In genomic region chr2:18609075-18609867, GRCm38 (mm10) we compare ENCODE assay signal across 8 mouse cellular contexts.
DNase-seq lines count a peak whose midpoint lies in the region; ATAC-seq and TF ChIP-seq lines count a peak whose summit lies in the region.

No protein-coding gene starts in this region.

- TF ChIP-seq CTCF in lung, postnatal 0 days (IDR thresholded peaks at IDR 0.05): no peak
- TF ChIP-seq CTCF in spleen, adult 2 months (IDR thresholded peaks at IDR 0.05; ENCODE audit: extremely low read depth, insufficient read depth, insufficient read length, insufficient replicate concordance): no peak

- peak; percentile 14; the same call in 1 of the 2 replicates for ATAC-seq in granulocyte monocyte progenitor cell, adult 5-6 weeks (replicated peaks; ENCODE audit: poor library complexity, severe bottlenecking)
- ATAC-seq in intestine, embryonic 14.5 days (replicated peaks; ENCODE audit: low FRiP score, low TSS enrichment, low read depth): peak; percentile 52
- ATAC-seq in lung, postnatal 0 days: 0 out of 2 replicates have a peak, but pooled peaks have one; percentile 8

- peaks cover 20% of the 10 kb centered on the region for H3K4me1 ChIP-seq in intestine, embryonic 14.5 days (replicated peaks; ENCODE audit: control insufficient read depth, insufficient read depth, low read length)
- peaks cover 15% of the 10 kb centered on the region; the same call in 1 of the 2 replicates for H3K4me1 ChIP-seq in lung, postnatal 0 days (ENCODE audit: insufficient read depth, low read depth, low read length)
- peaks cover 3% of the 10 kb centered on the region for H3K4me1 ChIP-seq in spleen, adult 2 months (ENCODE audit: control insufficient read depth, insufficient read depth, insufficient read length)

- no peaks in the 10 kb centered on the region for H3K9me3 ChIP-seq in intestine, embryonic 14.5 days (ENCODE audit: control insufficient read depth, low read length)
- H3K9me3 ChIP-seq in lung, postnatal 0 days (ENCODE audit: low read length): no peaks in the 10 kb centered on the region

- H3K4me2 ChIP-seq in intestine, embryonic 14.5 days (ENCODE audit: low read length): peak overlapping the region; percentile 79
- H3K4me2 ChIP-seq in lung, postnatal 0 days (replicated peaks; ENCODE audit: low read depth, low read length): peak overlapping the region; percentile 89

- H3K9ac ChIP-seq in intestine, embryonic 14.5 days (ENCODE audit: low read length): peak overlapping the region; percentile 18; the same call in 1 of the 2 replicates
- 0 out of 2 replicates have a peak overlapping the region, but pooled peaks have one; percentile 29 for H3K9ac ChIP-seq in lung, postnatal 0 days (replicated peaks; ENCODE audit: low read depth)

- H3K27ac ChIP-seq in intestine, embryonic 14.5 days (ENCODE audit: low read depth): no peak overlapping the region
- H3K27ac ChIP-seq in lung, postnatal 0 days (ENCODE audit: low read length): no peak overlapping the region
- H3K27ac ChIP-seq in spleen, adult 2 months (ENCODE audit: insufficient read depth, low read length): peak overlapping the region; percentile 71

- H3K36me3 ChIP-seq in intestine, embryonic 14.5 days (ENCODE audit: control insufficient read depth, insufficient read depth, low read length): no peaks in the 10 kb centered on the region
- no peaks in the 10 kb centered on the region for H3K36me3 ChIP-seq in lung, postnatal 0 days (ENCODE audit: insufficient read depth, low read length)
- no peaks in the 10 kb centered on the region for H3K36me3 ChIP-seq in spleen, adult 2 months (ENCODE audit: control insufficient read depth, insufficient read depth, low read length)

- WGBS in intestine, embryonic 14.5 days: 2% methylated on average over 51 of the region's 51 CpGs
- WGBS in lung, postnatal 0 days: 1% methylated on average over 51 of the region's 51 CpGs
- under 1% methylated on average over 51 of the region's 51 CpGs for WGBS in spleen, adult 2 months

- no peak for TF ChIP-seq EP300 in lung, postnatal 0 days (IDR thresholded peaks at IDR 0.05)

- peak overlapping the region; percentile 42 for H3K4me3 ChIP-seq in intestine, embryonic 14.5 days (ENCODE audit: low read depth, low read length)
- peak overlapping the region; percentile 51 for H3K4me3 ChIP-seq in lung, postnatal 0 days (ENCODE audit: low read depth, low read length)
- peak overlapping the region; percentile 71 for H3K4me3 ChIP-seq in spleen, adult 2 months (ENCODE audit: extremely low read depth, insufficient read depth, insufficient read length)

- H3K27me3 ChIP-seq in intestine, embryonic 14.5 days (replicated peaks; ENCODE audit: control insufficient read depth, insufficient read depth, low read length): peaks cover 54% of the 10 kb centered on the region
- peaks cover 13% of the 10 kb centered on the region; the same call in 1 of the 2 replicates for H3K27me3 ChIP-seq in lung, postnatal 0 days (replicated peaks; ENCODE audit: insufficient read depth, low read length)
- H3K27me3 ChIP-seq in spleen, adult 2 months (ENCODE audit: control insufficient read depth, insufficient read depth, low read length): no peaks in the 10 kb centered on the region

- TF ChIP-seq POLR2A in spleen, adult 2 months (IDR thresholded peaks at IDR 0.05; ENCODE audit: low read depth, low read length): no peak

- DNase-seq in right cerebral cortex, adult 2 months (ENCODE audit: low spot score in 2 of 2): peak; percentile 7 to 12
- DNase-seq in right cerebral cortex, adult 18-20 months: no peak
- peak; percentile 55 to 65 for DNase-seq in cerebellum, adult 18-20 months
- peak; percentile 79 for DNase-seq in intestine, embryonic 14.5 days (ENCODE audit: low spot score)
- DNase-seq in lung, postnatal 0 days (ENCODE audit: low spot score): no peak
- peak in 1 of 2 experiments; percentile 25 for DNase-seq in spleen, adult 2 months (ENCODE audit: low read depth in 1 of 2, low spot score in 2 of 2)
- DNase-seq in layer of hippocampus, adult 11-12 months (ENCODE audit: low spot score): no peak

Comparison
In these comparisons a context has a peak if more than half of its experiments do, and no peak if none do; other contexts are left out.
1. DNase-seq: peak in right cerebral cortex, adult 2 months (2 of 2), cerebellum, adult 18-20 months (2 of 2) and intestine, embryonic 14.5 days (single experiment); none in right cerebral cortex, adult 18-20 months (single experiment), lung, postnatal 0 days (single experiment) and layer of hippocampus, adult 11-12 months (single experiment).
2. Peak in every context shown above with its lines, with median percentiles within 50 percentile points of each other: ATAC-seq and H3K4me3 ChIP-seq.